Mouse (Mus musculus) liver, postnatal 0 days (tissue): ENCODE measurements around the gene Hist1h1a.

Source experiments
- CTCF ChIP-seq: sonication (generic); IDR thresholded peaks from 2 replicates; pipeline ENCODE4 v1.5.1; 2016; ENCODE audit warnings: antibody characterized with exemption, low read depth
- EP300 ChIP-seq: IDR thresholded peaks from 2 replicates; pipeline ENCODE4 v1.6.1; 2016; ENCODE audit warnings: antibody characterized with exemption, low read depth, mild to moderate bottlenecking

DNA sequence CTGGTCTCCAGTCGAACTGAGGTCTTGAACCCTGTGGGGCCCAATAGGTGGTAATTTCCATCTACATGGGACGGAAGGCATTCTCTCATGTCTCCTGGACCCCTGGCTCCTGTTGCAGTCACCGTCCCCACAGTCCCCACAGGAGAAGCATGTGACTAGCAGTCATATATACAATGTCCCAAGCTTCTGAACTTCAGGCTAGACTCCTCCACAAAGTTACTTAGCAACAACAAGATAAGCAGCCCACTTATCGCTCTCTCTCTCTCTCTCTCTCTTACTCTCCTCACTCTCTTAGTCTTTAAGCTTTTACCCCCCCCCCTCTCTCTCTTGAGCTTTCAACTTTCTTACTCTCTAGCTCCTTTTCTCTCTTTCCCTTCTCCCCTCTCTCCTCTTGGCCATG is 39.2 kb upstream of the Hist1h1a start:
- TF ChIP-seq CTCF (no peak), EP300 (no peak)
